Mouse (Mus musculus) forelimb bud, embryonic 11.5 days (tissue): ENCODE measurements around the gene Meox2.
A peak's percentile ranks its signal among the peaks of the same experiment; 100 is the strongest.
"Not testable (repeated sequence)": the region's sequence is repeated elsewhere in the genome, so short reads cannot be mapped to it uniquely, and the experiment has no call there.

ENCODE experiments used
- DNase-seq: peaks from one replicate; pipeline ENCODE4 v3.0.0-alpha.2; 2012; ENCODE audit warnings: low read depth, low spot score

Gene Meox2

DNA sequence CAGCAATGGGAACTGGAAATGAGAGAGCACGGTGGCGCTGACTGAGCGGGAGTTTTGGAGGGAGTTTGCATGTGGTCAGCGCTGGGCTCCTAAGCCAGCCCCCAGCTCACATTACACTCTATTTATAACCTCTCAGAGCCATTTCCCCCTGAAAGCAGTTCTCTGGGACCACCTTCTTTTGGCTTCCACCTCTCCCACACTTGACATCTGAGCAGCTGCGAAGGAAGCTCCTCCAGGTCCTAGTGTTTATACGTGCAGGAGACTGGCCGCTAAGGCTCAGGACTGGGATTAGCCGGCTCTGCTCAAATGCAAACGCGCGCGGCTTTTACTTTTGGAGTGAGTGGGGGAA lies at the start of gene Meox2:
Gene Meox2 (plus strand): TSS at position 151 of the 349 bp plus-strand sequence.
- DNase-seq = peak; percentile 90

- no peak for DNase-seq
Observed at GRCm38 (mm10) chr12:37072636-37073035, 35.7 kb upstream of the Meox2 start.

DNA sequence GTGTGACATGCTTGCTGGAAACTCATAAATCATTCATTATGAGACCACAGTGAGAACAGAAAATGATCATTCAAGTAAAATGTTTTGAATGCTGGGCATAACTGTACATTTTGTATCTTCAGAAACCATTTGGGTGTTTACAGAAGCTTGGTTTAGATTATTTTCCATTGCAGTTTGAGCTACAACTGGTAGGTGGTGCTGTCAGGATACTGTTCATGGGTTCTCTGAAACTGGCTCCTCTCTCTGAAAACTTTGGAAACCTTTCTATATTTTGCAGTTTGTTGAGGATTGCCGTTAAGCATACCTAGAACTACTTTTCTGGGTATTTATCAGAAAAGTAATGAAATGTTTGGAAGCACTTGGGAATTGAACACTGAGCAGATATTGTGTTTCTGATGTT lies 31.0 kb upstream of the Meox2 start:
- no peak for DNase-seq

- DNase-seq = not testable (repeated sequence)
Observed at GRCm38 (mm10) chr12:37080005-37080404, 28.3 kb upstream of the Meox2 start.

DNA sequence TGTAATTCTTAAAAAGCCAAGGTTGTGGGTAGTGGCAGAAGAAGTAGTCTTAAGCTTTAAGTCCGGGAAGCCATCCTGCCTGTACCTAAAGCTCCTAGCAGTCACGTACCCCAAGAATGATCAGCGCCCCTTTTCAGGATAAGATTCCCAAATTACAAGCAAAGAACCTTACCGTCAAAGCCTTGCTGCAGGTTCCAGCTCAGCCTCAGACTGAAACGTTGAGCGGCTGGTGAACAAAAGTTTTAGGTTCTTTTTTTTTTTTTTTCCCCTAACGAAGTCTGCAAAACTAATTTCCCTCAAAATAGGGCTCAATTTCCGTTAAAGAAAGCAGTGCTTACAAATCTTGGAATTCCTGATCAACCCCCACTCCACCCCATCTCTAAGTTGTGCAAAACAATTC lies 1.8 kb upstream of the Meox2 start:
- DNase-seq = no peak

DNA sequence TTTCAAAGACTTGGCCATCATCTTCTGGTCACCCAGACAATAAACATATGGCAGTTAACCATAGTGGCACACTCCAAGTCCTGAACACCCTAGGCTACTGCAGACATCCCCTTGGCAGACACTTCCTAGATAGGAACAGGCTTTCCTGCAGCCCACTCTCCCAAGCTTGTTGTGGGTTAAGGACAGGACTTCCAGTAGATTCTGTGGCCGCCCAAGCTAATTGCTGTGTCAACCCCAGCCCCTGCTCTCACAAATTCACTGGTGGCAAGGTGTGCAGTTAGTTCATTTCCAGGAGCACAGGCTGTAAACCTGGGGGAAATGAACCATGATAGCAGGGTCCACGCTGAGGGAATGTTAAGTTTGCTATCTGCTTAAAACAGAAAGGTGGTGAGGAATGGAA lies 1.2 kb upstream of the Meox2 start:
- no peak for DNase-seq

DNA sequence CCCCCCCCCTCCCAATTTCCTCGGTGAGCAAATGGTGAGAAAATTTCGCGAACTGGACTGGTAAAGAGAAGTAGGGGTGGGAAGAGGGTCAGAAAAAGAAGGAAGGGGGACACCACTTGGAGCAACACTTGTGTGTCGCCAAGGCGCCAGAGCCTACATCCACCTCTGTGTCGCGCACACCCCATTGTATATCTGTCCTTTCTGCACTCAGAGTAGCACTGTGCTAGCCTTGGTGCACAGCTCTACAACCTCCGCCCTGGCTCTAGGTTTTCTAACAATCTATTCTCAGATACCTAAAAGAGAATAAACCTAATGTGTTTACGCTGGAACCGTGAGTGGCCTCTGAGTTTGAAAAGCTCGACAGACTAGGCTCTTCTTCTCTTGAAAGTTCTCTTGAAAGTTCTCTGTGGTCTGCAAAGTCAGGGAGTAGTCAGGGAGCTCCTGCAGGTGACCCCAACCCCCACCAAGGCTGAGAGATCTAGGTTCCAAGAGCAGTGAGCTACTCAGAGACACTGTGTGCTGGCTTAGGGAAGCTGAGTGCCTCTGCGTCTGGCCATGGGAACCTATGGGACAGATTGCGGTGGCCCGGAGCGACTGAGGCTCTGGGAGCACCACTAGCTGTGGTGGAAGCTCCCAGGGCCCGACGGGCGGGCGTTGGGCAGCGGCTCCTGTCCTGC lies 489 bp upstream of the Meox2 start:
- no peak for DNase-seq

DNA sequence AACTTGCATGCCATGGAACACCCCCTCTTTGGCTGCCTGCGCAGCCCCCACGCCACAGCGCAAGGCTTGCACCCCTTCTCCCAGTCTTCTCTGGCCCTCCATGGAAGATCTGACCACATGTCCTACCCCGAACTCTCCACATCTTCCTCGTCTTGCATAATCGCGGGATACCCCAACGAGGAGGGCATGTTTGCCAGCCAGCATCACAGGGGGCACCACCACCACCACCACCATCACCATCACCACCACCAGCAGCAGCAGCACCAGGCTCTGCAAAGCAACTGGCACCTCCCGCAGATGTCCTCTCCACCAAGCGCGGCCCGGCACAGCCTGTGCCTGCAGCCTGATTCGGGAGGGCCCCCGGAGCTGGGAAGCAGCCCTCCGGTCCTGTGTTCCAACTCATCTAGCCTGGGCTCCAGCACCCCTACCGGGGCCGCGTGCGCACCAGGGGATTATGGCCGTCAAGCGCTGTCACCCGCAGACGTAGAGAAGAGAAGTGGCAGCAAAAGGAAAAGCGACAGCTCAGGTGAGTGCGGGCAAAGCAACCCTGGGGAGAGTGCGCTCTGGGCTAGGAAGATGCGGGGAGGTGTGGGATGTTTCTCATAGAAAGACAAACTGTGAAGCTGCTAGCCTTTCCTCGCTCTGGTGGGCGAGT lies 606 bp downstream of the Meox2 start:
- no peak for DNase-seq

GRCm38 (mm10) chr12:37109474-37110012 lies 1.2 kb downstream of the Meox2 start:
- no peak for DNase-seq

DNA sequence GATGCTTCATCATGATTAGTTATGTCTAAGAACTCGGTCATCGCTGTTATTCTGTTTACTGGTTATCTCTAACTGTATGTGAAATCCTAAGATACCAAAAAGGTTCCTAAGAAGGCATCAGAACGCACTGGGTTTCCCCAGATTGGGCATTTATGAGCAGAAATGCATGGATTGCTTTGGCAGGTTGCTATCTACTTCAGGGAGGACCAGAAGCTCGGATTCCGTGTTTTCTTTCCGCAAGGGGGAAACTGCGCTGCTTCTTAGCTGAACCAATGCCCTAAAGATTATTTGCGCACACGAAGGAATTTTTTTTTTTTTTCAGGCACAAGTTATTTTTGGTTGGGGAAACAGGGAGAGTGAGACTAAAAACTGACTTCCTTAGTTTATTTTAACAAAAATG lies 2.6 kb downstream of the Meox2 start:
- no peak for DNase-seq

GRCm38 (mm10) chr12:37119246-37119645 lies 10.9 kb downstream of the Meox2 start:
- no peak for DNase-seq

GRCm38 (mm10) chr12:37123763-37124162 lies 15.4 kb downstream of the Meox2 start:
- no peak for DNase-seq

DNA sequence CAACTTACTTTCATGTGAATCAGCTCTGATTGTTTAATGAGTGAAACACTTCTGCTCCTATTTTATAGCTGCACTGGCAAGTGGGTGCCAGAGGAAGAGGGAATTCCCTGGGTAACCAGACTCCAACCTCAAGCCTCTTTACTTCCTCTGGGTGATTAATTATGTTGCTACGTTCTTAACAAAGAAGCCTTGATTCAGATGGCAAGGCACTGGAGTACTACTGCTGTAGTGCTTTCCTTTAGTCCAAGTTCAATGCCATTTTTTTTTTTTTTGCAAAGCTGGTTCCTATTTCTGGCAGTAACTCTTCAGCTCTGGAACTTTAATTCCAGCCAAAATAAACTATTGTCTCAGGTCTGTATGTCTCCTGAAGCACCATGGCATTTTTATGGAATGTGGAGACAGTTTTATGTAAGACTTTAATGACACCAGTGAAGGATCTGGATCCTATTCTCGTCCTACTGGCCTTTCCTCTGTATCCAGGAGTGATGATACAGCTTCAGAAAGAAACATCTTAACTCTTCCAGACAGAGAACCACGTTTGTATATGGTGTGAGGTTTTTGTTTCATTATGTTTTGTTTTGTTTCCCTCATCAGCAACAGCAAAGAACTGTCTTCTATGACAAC lies 33.9 kb downstream of the Meox2 start:
- no peak for DNase-seq

DNA sequence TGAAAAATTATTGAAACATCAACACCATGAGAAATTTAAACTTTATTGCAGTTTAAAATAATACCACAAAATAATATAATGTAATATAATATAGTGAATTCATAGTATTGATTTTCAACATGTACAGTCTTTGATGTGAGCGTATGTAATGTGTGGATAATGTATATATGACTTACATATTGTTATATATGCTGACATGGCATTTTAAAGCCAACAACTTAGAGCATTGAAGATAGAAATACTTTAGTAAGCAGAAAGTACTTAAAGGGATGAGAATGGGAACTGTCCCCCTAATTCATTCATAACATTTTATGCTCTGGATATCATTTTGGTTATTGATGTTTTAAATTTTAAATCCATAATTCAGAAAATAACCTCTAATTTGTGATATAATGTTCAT lies 35.5 kb downstream of the Meox2 start:
- no peak for DNase-seq

- no peak for DNase-seq
Observed at GRCm38 (mm10) chr12:37167742-37168141, 59.4 kb downstream of the Meox2 start.

- no peak for DNase-seq
Observed at GRCm38 (mm10) chr12:37173324-37173723, 65.0 kb downstream of the Meox2 start.

- peak; percentile 30 for DNase-seq
Observed at GRCm38 (mm10) chr12:37183689-37184088, 75.3 kb downstream of the Meox2 start.

DNA sequence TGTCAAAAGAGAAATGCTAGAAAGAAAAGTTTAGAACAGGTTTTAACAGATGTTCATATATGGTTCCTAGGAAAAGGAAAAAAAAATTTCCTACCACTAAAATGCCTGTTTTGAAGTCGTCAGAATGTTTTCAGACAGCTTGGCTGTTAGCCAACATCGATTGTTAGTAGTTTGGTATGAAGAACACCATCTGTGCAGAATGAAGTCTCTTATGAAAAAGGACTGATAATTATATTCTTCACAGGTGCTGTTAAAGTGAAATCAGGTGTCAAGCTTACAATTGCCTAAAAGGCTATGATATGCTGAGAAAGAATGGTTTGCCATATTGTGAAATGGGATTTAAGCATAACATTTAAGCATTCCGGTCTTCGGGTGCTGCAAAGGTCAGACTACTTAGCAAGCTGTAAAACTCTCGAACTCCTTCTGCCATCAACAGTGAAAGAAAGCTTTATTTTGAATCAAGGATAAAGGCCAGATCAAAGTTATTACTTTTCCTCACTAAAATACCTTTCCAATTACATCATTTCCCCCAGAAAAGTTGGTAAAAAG lies 80.7 kb downstream of the Meox2 start:
- DNase-seq = peak; percentile 65
